Mouse (Mus musculus) stomach, embryonic 16.5 days (tissue): ENCODE data around the gene Aimp2. TPM values are rescaled to one million over a fixed set of nuclear protein-coding genes. Genes with fewer than 3 reads are reported as not detected.

Experiments used
- ATAC-seq: fragments of 200-750 bp; cut with Nextera tagmentation; 2 replicates; pipeline ENCODE4 v1.8.0; 2017; ENCODE audit warnings: moderate number of reproducible peaks, moderate TSS enrichment; ENCODE audit not compliant: insufficient read depth, low FRiP score
- H3K27ac ChIP-seq: fragments of 300-500 bp; sonication (generic); 2 replicates; pipeline ENCODE4 v1.5.1; 2014; ENCODE audit warnings: low read length
- H3K27me3 ChIP-seq: fragments of 300-500 bp; sonication (generic); 2 replicates; pipeline ENCODE4 v1.6.1; 2014; ENCODE audit warnings: low read length, control low read depth, mixed read lengths; ENCODE audit not compliant: control insufficient read depth, insufficient read depth
- H3K36me3 ChIP-seq: fragments of 300-500 bp; sonication (generic); 2 replicates; pipeline ENCODE4 v1.6.1; 2014; ENCODE audit warnings: low read length; ENCODE audit not compliant: control insufficient read depth, insufficient read depth
- H3K4me1 ChIP-seq: fragments of 300-500 bp; sonication (generic); 2 replicates; pipeline ENCODE4 v1.6.1; 2014; ENCODE audit warnings: low read length, control low read depth, mixed read lengths; ENCODE audit not compliant: control insufficient read depth, insufficient read depth
- H3K4me2 ChIP-seq: fragments of 300-500 bp; sonication (generic); 2 replicates; pipeline ENCODE4 v1.6.1; 2014; ENCODE audit warnings: low read depth, low read length, mixed read lengths
- H3K4me3 ChIP-seq: fragments of 300-500 bp; sonication (generic); replicated peaks from 2 replicates; pipeline ENCODE4 v1.5.1; 2014; ENCODE audit warnings: mild to moderate bottlenecking, low read length
- H3K9ac ChIP-seq: fragments of 300-500 bp; sonication (generic); 2 replicates; pipeline ENCODE4 v1.6.1; 2014; ENCODE audit warnings: low read length
- H3K9me3 ChIP-seq: fragments of 300-500 bp; sonication (generic); replicated peaks from 2 replicates; pipeline ENCODE4 v1.6.1; 2016; ENCODE audit warnings: low read length, control low read depth; ENCODE audit not compliant: control insufficient read depth
- WGBS: fragments of 180-500 bp; shearing (Covaris S2); extraction: QIAGEN DNeasy Blood & Tissue Kit; methylation state at CpG from one replicate; pipeline ENCODE4 v1.1.7; 2014; 5-methylcytosine and 5-hydroxymethylcytosine counted together
- polyA plus RNA-seq: library from polyadenylated mRNA; unstranded; fragments of >200 nt; fragmentation: Nextera tagmentation; extraction: Ambion mirVana; gene quantifications from 2 replicates; pipeline ENCODE4 v1.2.1, GENCODE M21; 2015

Aimp2 gene
- 92.1 and 95.8 TPM in 2 replicates for polyA plus RNA-seq

DNA sequence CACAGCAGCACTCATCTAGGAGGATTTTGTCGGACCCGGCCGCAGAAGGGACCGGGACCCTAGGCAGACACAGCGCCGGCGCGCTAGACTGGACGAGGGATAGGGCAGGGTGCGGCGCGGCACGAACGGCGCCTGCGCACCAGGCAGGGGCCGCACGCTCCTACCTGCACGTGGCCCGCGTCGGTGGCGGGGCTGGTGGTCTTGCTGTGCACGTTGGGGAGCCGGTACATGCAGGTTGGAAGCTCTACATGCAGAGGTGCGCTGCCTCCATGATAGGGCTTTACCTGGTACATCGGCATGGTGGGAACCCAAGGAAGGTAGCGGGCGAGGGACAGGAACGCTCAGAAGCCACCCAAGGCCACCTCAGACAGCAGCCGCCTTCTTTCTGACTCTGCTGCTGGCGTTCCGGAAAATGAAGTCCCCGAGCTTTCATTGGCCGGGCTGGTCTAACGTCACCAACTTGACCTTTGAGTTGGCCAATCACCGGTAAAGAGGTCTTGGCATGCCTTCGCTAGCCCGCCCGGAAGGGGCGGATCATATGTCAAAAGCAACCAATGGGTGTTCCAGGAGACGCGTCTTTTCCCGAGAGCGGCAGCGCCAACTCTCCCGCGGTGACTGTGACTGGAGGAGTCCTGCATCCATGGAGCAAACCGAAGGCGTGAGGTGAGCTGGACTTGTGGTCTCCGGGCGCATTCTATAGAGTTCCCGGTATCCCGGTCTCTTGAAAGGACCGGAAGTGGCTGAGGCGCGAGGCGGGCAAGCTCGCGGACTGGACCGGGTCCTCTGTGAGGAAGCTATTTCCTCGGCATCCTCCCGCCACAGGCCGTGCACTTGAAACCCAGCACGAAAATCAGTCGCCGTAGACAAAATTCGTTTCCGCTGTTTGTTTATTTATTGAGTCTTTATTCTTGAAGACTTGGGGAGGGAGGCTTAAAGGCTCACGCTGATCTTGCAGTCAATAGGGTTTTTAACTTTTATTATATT is at the start of gene Aimp2, which contains the start of gene Pms2:
Gene Aimp2, minus strand, starts transcription at position 431 of the 984 bp plus-strand sequence.
Gene Pms2, plus strand, starts transcription at position 548 of the 984 bp plus-strand sequence.
- WGBS, result under 1% methylated on average over 70 of the region's 70 CpGs
- peak within 1 kb of the TSS; percentile 85 for H3K27ac ChIP-seq
- peaks cover 5% of the 10 kb centered on the region; the same call in 1 of the 2 replicates for H3K36me3 ChIP-seq
- peaks cover 19% of the 10 kb centered on the region for H3K4me1 ChIP-seq
- no peaks in the 10 kb centered on the region for H3K9me3 ChIP-seq
- peak within 1 kb of the TSS; percentile 83 for H3K4me3 ChIP-seq
- H3K27me3 ChIP-seq, result no peaks in the 10 kb centered on the region
- peak within 1 kb of the TSS; percentile 82 for H3K9ac ChIP-seq
- H3K4me2 ChIP-seq, result peak within 1 kb of the TSS; percentile 77
- peak; percentile 99 for ATAC-seq

DNA sequence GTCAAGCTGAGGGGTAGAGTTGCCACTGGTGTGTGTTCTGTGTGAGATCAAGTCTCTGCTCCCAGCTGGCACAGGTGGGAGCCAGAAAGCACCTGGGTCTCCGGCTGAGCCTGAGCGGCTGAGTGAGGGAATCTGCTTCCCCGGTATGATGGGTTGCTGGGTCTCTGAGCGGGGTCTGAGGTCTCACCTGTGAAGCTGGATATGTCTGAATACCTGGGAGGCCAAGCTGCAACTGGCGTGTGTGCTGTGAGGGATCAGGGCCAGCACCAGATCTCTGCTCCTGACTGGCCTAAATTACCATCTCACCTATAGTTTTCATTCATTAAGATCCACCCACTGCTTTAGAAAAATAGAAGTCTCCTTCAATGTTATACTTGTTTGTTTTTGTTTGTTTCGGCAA is 47.5 kb upstream of the Aimp2 start:
- 91% methylated on average over 6 of the region's 6 CpGs for WGBS
- no peaks in the 10 kb centered on the region for H3K36me3 ChIP-seq
- H3K4me3 ChIP-seq, result no peak overlapping the region
- H3K27me3 ChIP-seq, result no peaks in the 10 kb centered on the region
- H3K4me1 ChIP-seq, result no peaks in the 10 kb centered on the region
- H3K9me3 ChIP-seq, result no peaks in the 10 kb centered on the region
- H3K27ac ChIP-seq, result no peak overlapping the region
- no peak overlapping the region for H3K4me2 ChIP-seq
- ATAC-seq, result no peak
- H3K9ac ChIP-seq, result no peak overlapping the region

DNA sequence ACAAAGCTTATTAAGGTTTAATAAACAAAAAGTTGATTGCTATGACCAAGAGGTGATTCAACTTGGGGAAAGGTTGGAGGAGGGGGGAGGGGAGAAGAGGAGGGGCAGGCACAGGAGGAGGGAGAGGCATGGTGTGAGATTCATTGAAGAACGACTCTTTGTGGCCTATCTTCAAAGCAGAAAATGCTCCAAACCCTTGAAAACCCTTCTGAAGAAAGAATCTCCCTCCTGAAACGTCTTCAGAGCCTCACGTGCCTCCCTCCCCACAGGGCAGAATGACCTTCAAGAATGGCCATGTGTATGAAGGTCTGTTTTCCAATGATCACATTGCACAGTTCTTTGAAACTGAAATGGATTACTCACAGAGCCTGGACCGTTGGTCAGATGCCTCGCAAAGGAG is 40.4 kb upstream of the Aimp2 start:
- 41% methylated on average over 5 of the region's 5 CpGs for WGBS
- Histone ChIP-seq H3K27ac (no peak overlapping the region), H3K4me3 (no peak overlapping the region), H3K4me2 (no peak overlapping the region), H3K9ac (no peak overlapping the region), H3K36me3 (no peaks in the 10 kb centered on the region), H3K9me3 (no peaks in the 10 kb centered on the region), H3K4me1 (no peaks in the 10 kb centered on the region), H3K27me3 (no peaks in the 10 kb centered on the region)
- no peak for ATAC-seq

DNA sequence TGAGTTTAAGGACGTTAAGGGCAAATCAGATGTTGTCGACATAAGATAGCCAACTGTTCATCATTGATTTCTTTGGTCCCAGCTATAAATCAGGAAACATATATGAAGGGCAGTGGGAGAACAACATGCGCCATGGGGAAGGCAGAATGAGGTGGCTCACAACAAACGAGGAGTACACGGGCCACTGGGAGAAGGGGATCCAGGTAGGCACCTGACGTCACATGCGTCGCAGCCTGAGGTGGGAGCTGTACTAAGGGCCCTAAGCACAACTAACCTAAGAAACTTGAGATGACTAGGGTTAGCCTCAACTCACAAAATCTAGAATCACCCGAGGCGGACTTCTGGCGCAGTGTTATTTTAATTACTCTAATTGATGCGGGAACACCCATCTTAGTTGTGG is 38.7 kb upstream of the Aimp2 start:
- 85% methylated on average over 12 of the region's 12 CpGs for WGBS
- Histone ChIP-seq H3K4me3 (no peak overlapping the region), H3K9me3 (no peaks in the 10 kb centered on the region)

DNA sequence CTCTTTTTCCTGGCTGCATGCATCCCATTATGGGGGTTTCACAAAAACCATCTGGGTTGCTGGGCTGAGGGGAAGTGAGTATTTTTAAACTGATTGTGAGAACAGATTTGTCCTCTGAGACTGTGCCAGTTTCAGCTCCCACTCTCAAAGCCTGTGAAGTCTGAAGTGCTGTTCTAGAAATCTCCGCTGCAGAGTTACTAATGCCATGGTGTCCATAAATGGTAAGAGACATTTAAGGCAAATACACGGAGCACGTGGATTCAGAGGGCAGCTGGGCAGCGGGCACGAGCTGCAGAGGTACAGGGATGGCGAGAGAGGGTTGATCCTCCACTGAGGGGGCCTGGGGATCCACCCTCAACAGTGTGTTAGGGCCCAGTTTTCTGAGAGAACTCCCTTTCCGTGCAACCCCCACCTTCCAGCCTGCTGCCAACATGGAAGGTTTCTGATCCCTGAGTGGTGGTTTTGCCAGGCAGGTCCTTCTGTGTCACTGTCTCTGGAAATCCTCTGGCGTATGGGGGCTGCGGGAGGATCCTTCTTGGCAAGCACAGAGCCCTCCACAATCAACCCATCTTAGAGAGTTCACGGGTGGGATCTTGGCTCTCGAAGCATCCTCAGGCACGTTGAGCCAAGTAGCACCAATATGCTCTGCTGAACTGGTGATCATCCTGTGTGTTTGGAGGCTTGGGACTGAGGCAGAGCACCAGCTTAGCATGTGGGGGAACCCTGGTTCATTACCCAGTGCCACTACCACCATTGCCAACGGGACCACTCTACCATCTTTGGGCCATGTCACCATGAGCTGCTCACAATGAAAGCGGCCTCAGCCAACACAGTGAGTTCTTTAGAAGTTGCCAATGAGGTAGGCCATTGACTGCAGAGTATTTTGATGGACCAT is 33.8 kb upstream of the Aimp2 start:
- WGBS, result 85% methylated on average over 14 of the region's 14 CpGs
- no peaks in the 10 kb centered on the region for H3K27me3 ChIP-seq
- H3K27ac ChIP-seq, result no peak overlapping the region
- no peak overlapping the region for H3K9ac ChIP-seq
- H3K9me3 ChIP-seq, result no peaks in the 10 kb centered on the region
- H3K4me1 ChIP-seq, result no peaks in the 10 kb centered on the region
- no peak overlapping the region for H3K4me3 ChIP-seq
- ATAC-seq, result no peak
- H3K36me3 ChIP-seq, result no peaks in the 10 kb centered on the region
- H3K4me2 ChIP-seq, result no peak overlapping the region

More for the DNA sequence above, 38.7 kb upstream of the Aimp2 start:
- no peak for ATAC-seq
- Histone ChIP-seq H3K9ac (no peak overlapping the region), H3K4me2 (no peak overlapping the region), H3K27ac (no peak overlapping the region), H3K27me3 (no peaks in the 10 kb centered on the region), H3K4me1 (no peaks in the 10 kb centered on the region), H3K36me3 (no peaks in the 10 kb centered on the region)

DNA sequence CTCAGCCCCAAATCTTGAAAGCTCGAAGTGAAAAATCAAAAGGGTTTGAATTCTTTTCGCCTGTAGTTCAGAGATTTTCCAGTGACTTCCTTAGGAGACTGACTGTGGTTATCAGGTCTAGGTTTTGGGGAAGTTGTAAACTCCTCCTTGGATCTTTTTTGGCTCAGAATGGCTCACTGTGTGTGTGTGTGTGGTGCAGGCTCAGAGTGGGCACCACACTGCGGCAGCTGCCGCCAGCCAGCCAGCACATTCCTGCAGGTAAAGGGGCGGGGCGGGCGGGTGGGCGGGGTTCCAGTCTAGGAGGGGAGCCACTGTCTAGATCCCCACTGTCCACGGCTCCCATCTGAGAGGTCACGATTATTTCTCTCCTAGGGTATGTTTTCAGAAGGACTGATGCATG is 31.9 kb upstream of the Aimp2 start:
- no peak overlapping the region for H3K27ac ChIP-seq
- peak overlapping the region; percentile 19; the same call in 1 of the 2 replicates for H3K4me2 ChIP-seq
- H3K36me3 ChIP-seq, result no peaks in the 10 kb centered on the region
- H3K9me3 ChIP-seq, result no peaks in the 10 kb centered on the region
- no peak for ATAC-seq
- H3K4me3 ChIP-seq, result no peak overlapping the region
- H3K27me3 ChIP-seq, result no peaks in the 10 kb centered on the region
- H3K4me1 ChIP-seq, result no peaks in the 10 kb centered on the region
- no peak overlapping the region for H3K9ac ChIP-seq
- 18% methylated on average over 10 of the region's 10 CpGs for WGBS

DNA sequence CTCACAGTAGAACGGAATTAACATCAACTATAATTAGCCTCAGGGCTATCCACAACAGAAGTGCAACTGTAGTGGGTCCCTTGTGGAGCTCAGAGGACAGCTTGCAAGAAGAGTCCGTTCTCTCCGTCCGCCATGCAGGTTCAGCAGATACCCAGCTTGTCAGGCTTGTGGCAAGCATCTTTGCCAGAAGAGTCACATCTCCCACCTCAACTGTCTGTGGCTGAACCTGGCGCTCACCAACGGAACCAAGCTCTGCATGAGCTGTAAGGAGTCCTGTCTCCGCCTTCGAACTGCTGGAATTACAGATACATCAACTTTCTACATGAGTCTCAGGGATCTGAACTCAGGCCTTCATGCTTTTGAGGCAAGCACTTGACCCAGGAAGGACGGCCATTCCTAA is 26.5 kb upstream of the Aimp2 start:
- ATAC-seq, result no peak
- Histone ChIP-seq H3K27ac (no peak overlapping the region), H3K4me3 (no peak overlapping the region), H3K36me3 (no peaks in the 10 kb centered on the region), H3K9ac (no peak overlapping the region), H3K4me1 (no peaks in the 10 kb centered on the region), H3K27me3 (no peaks in the 10 kb centered on the region), H3K4me2 (no peak overlapping the region), H3K9me3 (no peaks in the 10 kb centered on the region)
- WGBS, result 88% methylated on average over 9 of the region's 9 CpGs

DNA sequence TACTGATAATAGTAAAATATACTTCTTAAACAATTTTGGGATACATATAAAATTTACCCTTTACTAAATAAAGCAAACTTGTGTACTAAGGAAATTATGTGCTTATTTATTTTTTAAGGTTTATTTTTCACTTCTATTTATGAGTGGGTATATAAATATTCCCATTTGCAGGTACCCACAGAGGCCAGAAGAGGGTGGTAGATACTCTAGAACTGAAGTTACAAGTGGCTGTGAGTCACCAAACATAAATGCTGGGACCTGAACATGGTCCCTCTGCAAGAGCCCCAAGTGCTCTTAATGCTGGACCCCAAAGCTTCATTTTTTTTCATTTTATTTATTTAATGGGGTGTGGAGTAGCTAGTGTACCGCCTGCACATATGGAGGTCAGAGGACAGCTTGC is 24.2 kb upstream of the Aimp2 start:
- no peak for ATAC-seq

More for the DNA sequence above, 24.2 kb upstream of the Aimp2 start:
- H3K4me3 ChIP-seq, result no peak overlapping the region
- H3K9ac ChIP-seq, result no peak overlapping the region
- 0 out of 2 replicates have a peak, but pooled peaks cover 8% of the 10 kb centered on the region for H3K36me3 ChIP-seq
- H3K4me1 ChIP-seq, result no peaks in the 10 kb centered on the region
- H3K9me3 ChIP-seq, result no peaks in the 10 kb centered on the region
- no peak overlapping the region for H3K27ac ChIP-seq
- H3K4me2 ChIP-seq, result no peak overlapping the region
- WGBS, result 81% methylated on average over 1 of the region's 1 CpGs
- no peaks in the 10 kb centered on the region for H3K27me3 ChIP-seq
